Mouse (Mus musculus) retina, postnatal 7 days (tissue): Measurements from ENCODE around the gene Tcp11x2.

Experiments used
- DNase-seq: peaks from one replicate; pipeline ENCODE4 v3.0.0-alpha.2; 2012; ENCODE audit warnings: low read depth, low spot score

The Tcp11x2 gene

DNA sequence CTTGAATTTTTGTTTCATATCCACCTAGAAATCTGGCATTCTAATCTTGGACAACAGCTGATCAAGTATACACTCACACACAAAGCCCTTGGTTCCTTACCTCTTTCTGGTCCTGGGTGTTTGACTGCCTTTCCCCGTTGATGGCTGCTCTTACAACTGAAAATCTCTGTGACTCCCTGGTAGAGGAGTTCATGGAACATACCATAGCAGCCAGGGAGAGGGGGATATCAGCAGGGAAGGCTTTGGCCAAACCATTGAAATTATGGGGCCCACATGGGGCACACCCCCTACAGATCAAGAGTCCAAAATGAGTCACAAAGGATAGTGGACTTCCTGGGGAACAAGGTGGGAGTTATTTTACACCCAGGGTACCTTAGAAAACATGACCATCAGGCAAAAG lies at the start of gene Tcp11x2:
TSS of gene Tcp11x2 (minus strand) at position 158 of the 400 bp plus-strand sequence.
- no peak for DNase-seq

DNA sequence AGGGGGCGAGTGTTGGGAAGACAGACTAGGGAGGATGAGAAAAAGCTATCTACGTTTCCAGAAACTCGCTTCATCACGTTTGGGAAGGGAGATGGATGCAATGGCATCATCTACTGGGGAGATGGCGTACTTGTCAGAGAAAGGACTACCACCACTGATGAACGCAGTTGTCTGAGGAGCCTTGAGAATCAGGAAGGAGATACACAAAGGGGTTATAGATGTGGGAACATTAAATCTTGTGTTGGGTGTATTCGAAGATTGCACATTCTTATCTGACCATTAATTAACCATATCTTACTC lies 49.4 kb upstream of the Tcp11x2 start:
- DNase-seq, result no peak

DNA sequence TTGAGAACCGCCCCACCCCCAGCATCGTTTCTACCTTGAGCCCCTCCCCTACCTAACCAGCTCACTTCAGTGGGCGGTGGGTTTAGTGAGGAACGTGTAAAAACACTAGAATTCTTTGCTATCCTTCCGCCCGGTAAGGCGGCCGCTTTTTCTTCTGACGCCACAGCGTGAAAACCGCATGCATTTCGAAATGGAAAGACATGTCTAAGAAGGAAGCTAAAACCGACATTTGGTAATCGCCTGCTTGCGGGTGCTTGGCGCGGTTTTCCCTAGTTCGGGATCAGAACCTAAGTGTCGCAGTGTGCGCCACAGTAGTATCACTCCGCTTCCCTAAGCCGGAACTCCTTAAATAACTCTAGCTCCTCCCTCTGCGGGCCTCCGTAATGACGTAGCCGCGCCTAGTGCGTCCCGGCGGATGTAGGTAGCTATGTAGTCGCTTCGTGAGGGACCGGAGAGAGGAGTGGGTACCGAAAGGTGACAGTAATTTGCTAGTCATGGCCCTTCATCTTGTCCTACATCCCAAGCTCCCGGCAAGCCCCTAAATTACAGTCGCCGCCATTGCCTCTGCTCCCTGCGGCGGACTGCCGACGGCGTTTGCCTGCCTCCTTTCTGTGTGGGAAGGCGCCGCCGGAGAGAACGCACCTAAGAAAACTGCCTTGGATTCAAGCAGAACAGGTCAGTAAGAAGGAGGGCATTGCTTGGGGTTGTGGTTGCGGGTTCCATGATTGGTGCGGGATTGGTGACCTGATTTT lies 48.9 kb upstream of the Tcp11x2 start, which contains the start of the genes Armcx5 and Gprasp1:
TSS of gene Armcx5 (plus strand) at position 430 of the 752 bp plus-strand sequence.
TSS of gene Gprasp1 (plus strand) at position 430 of the 752 bp plus-strand sequence.
- DNase-seq, result peak; percentile 83

DNA sequence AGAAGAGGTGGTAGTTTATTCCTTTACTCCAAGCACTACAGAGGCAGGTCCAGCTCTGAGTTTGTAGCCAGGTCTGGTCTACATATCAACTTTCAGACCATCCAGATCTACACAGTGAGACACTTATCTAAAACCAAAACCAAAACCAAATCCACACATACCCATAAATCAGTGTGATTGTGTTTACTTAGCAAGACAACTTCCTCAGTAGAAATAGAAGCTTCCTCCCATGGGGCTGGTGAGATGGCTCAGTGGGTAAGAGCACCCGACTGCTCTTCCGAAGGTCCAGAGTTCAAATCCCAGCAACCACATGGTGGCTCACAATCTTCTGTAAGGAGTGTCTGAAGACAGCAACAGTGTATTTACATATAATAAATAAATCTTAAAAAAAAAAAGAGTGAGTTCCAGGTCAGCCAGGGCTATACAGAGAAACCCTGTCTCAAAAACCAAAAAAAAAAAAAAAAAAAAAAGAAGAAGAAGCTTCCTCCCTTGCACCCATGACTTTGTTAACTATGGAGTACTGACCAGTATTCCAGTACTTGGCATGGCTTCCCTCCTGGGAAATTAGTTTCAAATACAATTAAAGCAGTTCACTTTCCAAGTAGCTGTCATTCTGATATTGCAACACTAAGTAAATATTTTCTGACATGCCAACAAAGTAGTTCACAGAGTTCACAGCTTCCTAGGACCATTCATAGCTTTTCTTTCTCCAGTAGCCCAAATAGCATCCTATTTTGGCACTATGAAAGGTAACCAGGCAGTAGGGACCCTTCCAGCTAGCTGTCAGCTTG lies 45.3 kb upstream of the Tcp11x2 start:
- DNase-seq, result no peak

DNA sequence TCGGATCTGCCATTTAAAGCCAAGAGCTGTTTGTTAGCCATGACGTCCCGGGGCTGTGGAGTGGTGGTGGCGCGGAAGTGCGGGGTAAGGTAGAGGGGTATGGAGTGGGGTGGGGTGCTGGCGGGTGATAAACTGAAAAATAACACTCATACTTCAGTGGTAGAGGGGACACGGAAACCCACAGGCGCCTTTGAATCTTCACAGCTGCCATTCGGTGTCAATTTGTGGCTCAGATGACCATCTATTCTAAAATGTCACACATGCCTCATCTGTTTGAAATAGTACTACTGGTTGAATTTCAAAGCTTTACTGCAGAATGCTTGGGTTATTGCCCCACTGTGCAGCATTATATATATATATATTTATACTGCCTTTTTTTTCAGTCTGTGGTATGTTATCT lies 31.6 kb upstream of the Tcp11x2 start, which contains the start of gene Tmsb15a:
TSS of gene Tmsb15a (minus strand) at position 101 of the 400 bp plus-strand sequence.
- DNase-seq, result no peak

DNA sequence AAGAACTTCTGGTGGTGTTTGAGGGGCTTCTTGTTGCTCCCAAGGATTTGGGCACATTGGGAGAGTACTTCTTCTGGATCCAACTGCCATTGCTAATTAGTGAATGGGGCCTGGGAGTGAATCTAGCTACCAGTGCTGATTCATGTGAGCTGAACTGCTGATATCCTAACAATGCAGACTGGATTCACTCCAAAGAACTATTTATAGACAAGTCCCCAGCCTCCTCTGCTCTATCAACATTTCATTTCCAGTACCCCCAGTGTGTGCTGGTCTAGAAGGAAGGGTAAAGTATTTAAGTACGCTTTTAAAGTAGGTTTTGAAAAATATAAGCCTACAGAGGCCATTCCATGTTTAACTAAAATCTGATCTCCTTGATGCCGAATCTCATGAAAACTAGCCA lies 19.3 kb upstream of the Tcp11x2 start:
- DNase-seq, result no peak

DNA sequence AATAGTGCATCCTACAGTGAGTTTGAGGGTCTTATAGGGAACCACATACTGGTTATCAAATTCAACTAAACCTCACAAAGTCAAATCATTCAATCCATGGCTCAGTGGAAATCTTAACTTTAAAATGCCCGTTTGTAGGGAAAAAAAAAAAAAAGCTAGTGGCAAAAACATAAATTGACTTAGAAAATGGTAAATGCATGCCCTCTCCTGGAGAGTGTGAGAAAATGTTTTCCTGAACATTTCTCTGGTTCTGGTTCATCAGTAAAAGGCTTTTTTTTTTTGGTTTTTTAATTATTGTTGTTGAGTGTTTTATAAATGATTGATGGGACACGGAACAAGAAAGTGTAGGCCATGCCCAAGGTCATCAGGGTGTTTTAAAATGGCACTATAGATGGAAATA lies 10.8 kb upstream of the Tcp11x2 start:
- no peak for DNase-seq

DNA sequence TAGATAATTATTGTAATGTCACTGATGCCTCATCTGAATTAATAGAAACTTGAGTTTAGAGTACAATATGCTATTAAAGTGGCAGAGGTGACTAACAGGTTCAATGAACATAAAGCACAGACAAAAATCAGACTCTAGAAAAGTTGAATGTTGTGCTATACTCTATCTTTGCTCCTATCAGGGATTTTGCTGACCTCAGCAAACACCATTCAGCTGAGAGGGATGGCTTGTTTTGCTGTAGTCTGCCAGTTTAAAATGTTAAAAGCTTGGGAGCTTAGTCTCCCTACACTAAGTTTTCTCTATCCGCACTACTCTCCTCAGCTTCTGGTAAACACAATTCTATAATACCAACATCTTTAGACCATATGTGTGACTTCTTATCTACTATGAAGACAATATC lies 9.5 kb upstream of the Tcp11x2 start:
- no peak for DNase-seq

DNA sequence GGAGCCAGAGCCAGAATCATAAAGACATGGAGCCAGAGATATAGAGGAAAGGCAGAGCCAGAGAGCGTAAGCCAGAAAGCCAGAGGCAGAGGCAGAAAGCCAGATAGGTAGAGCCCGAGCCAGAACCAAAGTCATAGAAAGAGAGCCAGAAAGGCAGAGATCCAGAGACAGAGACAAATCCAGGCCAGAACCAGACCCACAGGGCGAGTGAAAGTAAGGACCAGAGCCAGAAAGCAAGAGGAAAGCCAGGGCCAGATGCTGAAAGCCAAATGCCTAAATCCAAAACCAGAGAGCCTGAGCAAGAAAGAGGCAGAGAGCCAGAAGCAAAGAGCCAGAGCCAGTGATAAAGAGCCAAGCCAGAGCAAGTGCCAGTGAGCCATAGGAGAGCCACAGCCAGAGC lies 5.8 kb downstream of the Tcp11x2 start:
- DNase-seq, result no peak

DNA sequence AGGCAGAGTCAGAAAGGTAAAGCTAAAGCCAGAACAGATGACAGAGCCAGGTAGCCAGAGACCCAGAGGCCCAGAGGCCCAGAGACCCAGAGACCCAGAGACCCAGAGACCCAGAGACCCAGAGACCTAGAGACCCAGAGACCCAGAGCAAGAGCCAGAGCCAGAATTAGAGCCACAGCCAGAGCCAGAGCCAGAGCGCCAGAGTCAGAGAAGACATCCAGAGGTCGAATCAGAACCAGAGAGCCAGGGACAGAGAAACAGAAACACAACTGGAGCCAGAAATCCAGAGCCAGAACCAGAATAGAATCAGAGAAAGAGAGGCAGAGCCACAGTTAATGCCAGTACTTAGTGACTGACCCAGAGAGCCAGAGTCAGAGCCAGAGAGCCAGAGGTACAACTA lies 11.7 kb downstream of the Tcp11x2 start:
- DNase-seq, result no peak

DNA sequence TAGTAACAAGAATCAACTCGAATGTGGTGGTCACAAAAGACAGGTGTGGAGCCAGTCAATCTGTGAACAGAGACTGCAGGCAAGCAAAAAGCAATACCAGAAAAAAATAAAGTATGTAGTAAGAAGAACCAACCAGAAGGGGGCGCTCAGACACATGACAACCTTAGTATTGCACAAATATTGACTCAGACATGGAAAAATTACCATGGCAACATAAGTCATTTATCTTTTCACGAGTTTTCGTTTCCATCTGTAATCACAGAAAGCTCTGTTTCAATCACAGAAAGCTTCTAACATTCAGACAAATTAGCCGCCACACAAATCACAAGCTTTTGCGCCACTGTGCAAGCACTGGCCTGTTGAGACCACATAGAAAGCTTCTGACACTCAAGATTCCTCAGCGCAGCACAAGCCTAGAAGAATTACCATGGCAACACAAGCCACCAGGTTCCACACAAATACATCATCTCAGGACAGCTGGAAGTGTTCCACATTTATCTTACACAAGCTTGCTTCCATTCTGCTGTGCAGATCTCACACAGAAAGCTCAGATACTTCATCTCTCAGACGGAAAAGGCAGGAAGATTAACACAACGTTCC lies 41.3 kb downstream of the Tcp11x2 start:
- DNase-seq, result no peak

DNA sequence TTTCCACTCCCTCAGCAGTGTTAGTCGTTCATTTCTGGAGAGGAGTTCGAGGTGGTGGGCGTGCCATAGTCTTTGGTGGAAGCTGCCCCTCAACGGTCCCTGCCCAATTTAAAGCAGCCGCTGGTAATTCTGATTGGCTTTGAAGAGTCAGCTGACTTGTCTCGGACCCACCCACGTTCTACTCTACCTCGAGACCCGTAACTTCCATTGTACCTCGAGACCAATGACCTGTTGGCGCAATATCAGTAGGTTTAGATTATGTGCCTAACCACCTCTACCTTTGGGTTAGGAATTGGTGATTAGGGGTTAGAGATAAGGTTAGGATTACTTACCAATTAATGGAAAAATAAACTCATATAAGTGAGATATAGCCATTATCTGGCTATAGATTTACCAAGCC lies 66.0 kb downstream of the Tcp11x2 start, which contains the start of gene Prame:
TSS of gene Prame (minus strand) at position 101 of the 400 bp plus-strand sequence.
- DNase-seq, result no peak
